Mouse (Mus musculus) right cerebral cortex, adult 18-20 months (tissue): ENCODE results near the gene Stk32c.

ENCODE experiments used
- DNase-seq: peaks from one replicate; pipeline ENCODE4 v3.0.0; 2022; ENCODE audit warnings: mixed read lengths

The Stk32c gene

GRCm38 (mm10) chr7:139191619-139192018 is 21.5 kb downstream of the Stk32c start:
- DNase-seq: no peak

GRCm38 (mm10) chr7:139190616-139191015 is 22.5 kb downstream of the Stk32c start:
- no peak for DNase-seq

GRCm38 (mm10) chr7:139188634-139189207 is 24.4 kb downstream of the Stk32c start:
- no peak for DNase-seq

- DNase-seq: peak; percentile 79
These were observed 25.1 kb downstream of the Stk32c start for GRCm38 (mm10) chr7:139187771-139188633.

- DNase-seq: no peak
These were observed 25.8 kb downstream of the Stk32c start for GRCm38 (mm10) chr7:139187277-139187676.

GRCm38 (mm10) chr7:139186436-139186835 is 26.7 kb downstream of the Stk32c start:
- DNase-seq: no peak

- no peak for DNase-seq
These were observed 27.1 kb downstream of the Stk32c start for GRCm38 (mm10) chr7:139185971-139186370.

GRCm38 (mm10) chr7:139184846-139185245 is 28.3 kb downstream of the Stk32c start:
- DNase-seq: no peak

- DNase-seq: peak; percentile 63
These were observed 28.7 kb downstream of the Stk32c start for GRCm38 (mm10) chr7:139184396-139184795.

- DNase-seq: no peak
These were observed 33.0 kb downstream of the Stk32c start for GRCm38 (mm10) chr7:139180058-139180457.

GRCm38 (mm10) chr7:139179299-139179698 is 33.8 kb downstream of the Stk32c start:
- peak; percentile 50 for DNase-seq

GRCm38 (mm10) chr7:139169143-139169542 is 44.0 kb downstream of the Stk32c start:
- no peak for DNase-seq

- peak; percentile 90 for DNase-seq
These were observed 48.7 kb downstream of the Stk32c start for GRCm38 (mm10) chr7:139164410-139164809.

GRCm38 (mm10) chr7:139158956-139159355 is 54.2 kb downstream of the Stk32c start:
- DNase-seq: peak; percentile 46

GRCm38 (mm10) chr7:139158549-139158948 is 54.6 kb downstream of the Stk32c start:
- peak; percentile 80 for DNase-seq

GRCm38 (mm10) chr7:139157541-139157940 is 55.6 kb downstream of the Stk32c start:
- no peak for DNase-seq

- no peak for DNase-seq
These were observed 56.6 kb downstream of the Stk32c start for GRCm38 (mm10) chr7:139156341-139157058.

- peak; percentile 42 for DNase-seq
These were observed 60.2 kb downstream of the Stk32c start for GRCm38 (mm10) chr7:139152927-139153326.

GRCm38 (mm10) chr7:139151116-139151515 is 62.0 kb downstream of the Stk32c start:
- DNase-seq: peak; percentile 74

GRCm38 (mm10) chr7:139149373-139149772 is 63.7 kb downstream of the Stk32c start:
- DNase-seq: peak; percentile 76

- DNase-seq: no peak
These were observed 65.7 kb downstream of the Stk32c start for GRCm38 (mm10) chr7:139147360-139147759.

GRCm38 (mm10) chr7:139145891-139146290 is 67.2 kb downstream of the Stk32c start:
- no peak for DNase-seq

- DNase-seq: no peak
These were observed 69.3 kb downstream of the Stk32c start for GRCm38 (mm10) chr7:139143785-139144184.
